Mouse (Mus musculus) G1E (cell line): Measurements from ENCODE around the gene Cpxm1. TPM values are rescaled to one million over a fixed set of nuclear protein-coding genes. Genes with fewer than 3 reads are reported as not detected.

Source experiments
- ATAC-seq: 2 replicates; pipeline ENCODE4 v1.8.0; 2016; ENCODE audit warnings: mild to moderate bottlenecking; ENCODE audit not compliant: insufficient number of reproducible peaks, poor library complexity, low FRiP score, severe bottlenecking; ENCODE audit errors: extremely low read depth
- DNase-seq: peaks from one replicate; pipeline ENCODE4 v3.0.0; 2012; ENCODE audit warnings: low spot score
- H3K27me3 ChIP-seq: 2 replicates; pipeline ENCODE4 v1.6.1; 2012; ENCODE audit warnings: mild to moderate bottlenecking, low read length, inconsistent platforms; ENCODE audit not compliant: insufficient read depth
- H3K36me3 ChIP-seq: replicated peaks from 2 replicates; pipeline ENCODE3; 2012; ENCODE audit warnings: mild to moderate bottlenecking, inconsistent platforms
- H3K4me1 ChIP-seq: 2 replicates; pipeline ENCODE4 v1.6.1; 2012; ENCODE audit warnings: low read depth, low read length, inconsistent platforms, mixed read lengths; ENCODE audit not compliant: insufficient read depth
- H3K4me3 ChIP-seq: 2 replicates; pipeline ENCODE4 v1.5.1; 2012; ENCODE audit warnings: low read depth, mild to moderate bottlenecking, inconsistent platforms, low read length, moderate library complexity, mixed read lengths
- H3K9me3 ChIP-seq: replicated peaks from 2 replicates; pipeline ENCODE4 v1.6.1; 2012; ENCODE audit warnings: inconsistent platforms
- CTCF ChIP-seq: IDR thresholded peaks from 2 replicates; pipeline ENCODE4 v1.5.1; 2012; ENCODE audit warnings: low read depth, low read length, inconsistent platforms, mixed read lengths
- GATA1 ChIP-seq: IDR thresholded peaks from 2 replicates; pipeline ENCODE4 v1.6.1; 2012; ENCODE audit warnings: borderline replicate concordance, low read length, inconsistent platforms, mixed read lengths
- GATA2 ChIP-seq: IDR thresholded peaks from 2 replicates; pipeline ENCODE4 v1.6.1; 2012; ENCODE audit warnings: low read depth, low read length, inconsistent platforms, borderline replicate concordance
- POLR2AphosphoS5 ChIP-seq: IDR thresholded peaks from 2 replicates; pipeline ENCODE4 v1.6.1; 2012; ENCODE audit warnings: low read depth, low read length, inconsistent platforms; ENCODE audit not compliant: insufficient replicate concordance
- TAL1 ChIP-seq: conservative IDR thresholded peaks from 2 replicates; pipeline ENCODE4 v1.6.1; 2012; ENCODE audit warnings: low read depth, low read length, inconsistent platforms, mixed read lengths
- polyA plus RNA-seq: library from polyadenylated mRNA; stranded (reverse); fragments of >175 nt; gene quantifications from 2 replicates; pipeline ENCODE4 v1.2.3, GENCODE M21; 2012
- total RNA-seq, 2 experiments: library from RNA; stranded (forward) in 1 of 2; stranded (reverse) in 1 of 2; fragments of 200-1000 nt in 1 of 2; fragments of >200 nt in 1 of 2; fragmentation: Nextera tagmentation in 1 of 2; gene quantifications; 2 replicates each; pipeline ENCODE4 v1.2.3; 2014 to 2017

Cpxm1 gene
- total and polyA plus RNA-seq, 3 experiments = not detected

DNA sequence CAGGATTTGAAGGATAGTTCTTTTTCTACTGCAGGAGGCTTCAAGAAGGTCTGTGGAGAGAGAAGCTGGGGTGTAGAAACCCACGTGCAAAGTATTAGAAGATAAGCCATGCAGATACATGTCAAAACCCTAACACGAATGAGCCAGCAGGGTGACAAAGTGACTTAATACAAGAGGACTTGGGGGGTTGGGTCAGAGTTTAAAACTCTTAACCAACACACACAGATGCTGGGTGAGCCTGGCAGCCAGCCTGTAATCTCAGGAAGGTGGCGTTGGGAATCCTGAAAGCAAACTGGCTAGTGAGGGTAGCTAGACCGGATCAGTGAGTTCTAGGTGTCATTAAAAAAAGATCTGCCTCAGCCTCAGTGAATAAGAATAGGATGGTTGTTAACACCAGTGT lies 30.0 kb downstream of the Cpxm1 start:
- no peaks in the 10 kb centered on the region for H3K9me3 ChIP-seq
- no peak overlapping the region for H3K4me3 ChIP-seq
- DNase-seq (no peak), ATAC-seq (no peak)
- peaks cover 17% of the 10 kb centered on the region for H3K27me3 ChIP-seq
- peaks cover 7% of the 10 kb centered on the region; the same call in 1 of the 2 replicates for H3K4me1 ChIP-seq
- no peaks in the 10 kb centered on the region for H3K36me3 ChIP-seq
- no peak for TF ChIP-seq GATA1
- no peak for TF ChIP-seq GATA2
- TF ChIP-seq CTCF = no peak

DNA sequence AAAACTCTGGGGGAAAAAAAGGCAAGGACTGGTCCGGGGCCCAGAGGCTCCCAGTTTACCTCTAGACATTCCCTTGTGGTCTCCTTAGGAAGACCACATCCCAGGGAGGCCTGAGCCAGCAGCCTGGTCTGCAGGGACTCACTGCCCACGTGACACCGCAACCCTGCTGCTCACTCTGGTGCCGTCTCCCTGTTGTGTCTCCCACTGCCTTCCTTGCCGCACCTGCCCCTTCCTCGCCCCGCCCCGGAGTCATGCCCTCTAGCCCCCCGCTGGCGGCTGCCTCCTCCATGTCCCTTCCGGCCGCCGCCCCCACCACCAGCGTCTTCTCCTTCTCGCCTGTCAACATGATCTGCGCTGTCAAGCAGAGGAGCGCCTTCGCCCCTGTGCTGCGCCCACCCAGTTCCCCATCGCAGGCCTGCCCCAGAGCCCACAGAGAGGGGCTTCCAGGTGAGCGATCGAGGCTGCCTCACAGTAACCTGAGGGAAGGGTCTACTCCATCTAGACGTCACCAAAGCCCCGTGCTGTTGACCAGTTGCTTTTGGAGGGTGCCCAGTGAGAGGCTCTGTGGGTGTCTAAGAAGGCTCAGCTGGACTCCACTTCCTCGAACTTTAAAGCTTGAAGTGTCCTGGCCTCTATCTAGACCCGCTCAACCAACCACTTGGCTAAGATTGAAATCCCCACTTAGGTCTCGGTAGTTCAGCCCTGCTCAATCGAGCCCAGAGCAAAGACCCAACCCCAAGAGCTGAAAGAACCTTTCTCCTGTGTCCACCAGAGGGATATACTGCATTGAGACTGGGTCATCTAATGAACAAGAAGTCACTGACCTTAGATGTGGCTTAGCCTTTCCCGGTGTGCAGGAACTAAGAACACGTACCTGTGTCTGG lies 31.9 kb downstream of the Cpxm1 start:
- TF ChIP-seq GATA1 (no peak), CTCF (no peak), GATA2 (no peak), TAL1 (no peak), POLR2AphosphoS5 (no peak)
- Histone ChIP-seq H3K4me1 (peaks cover 3% of the 10 kb centered on the region; the same call in 1 of the 2 replicates), H3K9me3 (no peaks in the 10 kb centered on the region), H3K4me3 (no peak overlapping the region), H3K27me3 (peaks cover 25% of the 10 kb centered on the region), H3K36me3 (no peaks in the 10 kb centered on the region)
- DNase-seq (no peak), ATAC-seq (no peak)

- Histone ChIP-seq H3K27me3 (peaks cover 31% of the 10 kb centered on the region), H3K4me3 (no peak overlapping the region), H3K9me3 (no peaks in the 10 kb centered on the region), H3K4me1 (no peaks in the 10 kb centered on the region; the same call in 1 of the 2 replicates), H3K36me3 (no peaks in the 10 kb centered on the region)
- TF ChIP-seq GATA1 (no peak), TAL1 (no peak), CTCF (no peak), GATA2 (no peak), POLR2AphosphoS5 (no peak)
- DNase-seq (peak; percentile 42), ATAC-seq (no peak)
Observed at GRCm38 (mm10) chr2:130362511-130363026, 34.8 kb downstream of the Cpxm1 start.

- TF ChIP-seq CTCF (no peak), GATA1 (no peak), TAL1 (no peak), POLR2AphosphoS5 (no peak), GATA2 (no peak)
- DNase-seq (no peak), ATAC-seq (no peak)
- H3K36me3 ChIP-seq = no peaks in the 10 kb centered on the region
- H3K9me3 ChIP-seq = no peaks in the 10 kb centered on the region
- H3K4me3 ChIP-seq = no peak overlapping the region
- no peaks in the 10 kb centered on the region; the same call in 1 of the 2 replicates for H3K4me1 ChIP-seq
- H3K27me3 ChIP-seq = peaks cover 14% of the 10 kb centered on the region; the same call in 1 of the 2 replicates
Observed at GRCm38 (mm10) chr2:130358852-130359251, 38.5 kb downstream of the Cpxm1 start.

DNA sequence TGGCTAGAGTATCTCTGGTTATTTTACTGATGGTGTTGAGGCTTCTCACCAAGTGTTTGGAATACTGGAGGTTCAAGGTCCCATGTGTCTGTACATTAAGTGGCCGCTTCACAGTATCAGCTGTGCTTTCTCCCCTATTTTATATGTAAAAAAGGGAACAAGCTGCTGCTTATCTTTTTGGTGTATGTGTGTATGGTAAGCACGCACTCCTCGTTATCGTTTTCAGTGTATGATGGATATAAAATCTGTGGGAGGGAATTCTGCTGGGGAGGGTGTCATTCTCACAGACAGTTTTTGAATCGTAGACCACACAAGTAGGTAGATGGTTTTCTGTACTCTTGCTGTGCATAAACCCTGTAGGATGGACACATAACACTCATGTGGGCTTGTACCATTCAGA lies 39.8 kb downstream of the Cpxm1 start:
- DNase-seq = no peak
- H3K36me3 ChIP-seq = no peaks in the 10 kb centered on the region
- ATAC-seq = no peak
- no peak for TF ChIP-seq GATA1
- TF ChIP-seq POLR2AphosphoS5 = no peak
- no peak for TF ChIP-seq CTCF
- no peak for TF ChIP-seq GATA2
- no peak for TF ChIP-seq TAL1
- H3K4me3 ChIP-seq = no peak overlapping the region
- no peaks in the 10 kb centered on the region for H3K9me3 ChIP-seq
- no peaks in the 10 kb centered on the region; the same call in 1 of the 2 replicates for H3K4me1 ChIP-seq
- peaks cover 14% of the 10 kb centered on the region; the same call in 1 of the 2 replicates for H3K27me3 ChIP-seq

GRCm38 (mm10) chr2:130353889-130354288 lies 43.5 kb downstream of the Cpxm1 start:
- H3K36me3 ChIP-seq = no peaks in the 10 kb centered on the region
- no peak overlapping the region for H3K4me3 ChIP-seq
- DNase-seq (no peak), ATAC-seq (no peak)
- TF ChIP-seq TAL1 = no peak
- TF ChIP-seq GATA2 = no peak
- TF ChIP-seq POLR2AphosphoS5 = no peak
- TF ChIP-seq CTCF = no peak
- no peak for TF ChIP-seq GATA1
- no peaks in the 10 kb centered on the region for H3K9me3 ChIP-seq
- H3K27me3 ChIP-seq = peaks cover 2% of the 10 kb centered on the region; the same call in 1 of the 2 replicates
- no peaks in the 10 kb centered on the region for H3K4me1 ChIP-seq
